Mouse (Mus musculus) C2C12 (cell line): ENCODE results near the gene 1700123O20Rik. TPM values are rescaled to one million over a fixed set of nuclear protein-coding genes. Genes with fewer than 3 reads are reported as not detected.

Source experiments
- H3K27me3 ChIP-seq: one replicate; pipeline ENCODE4 v1.6.1; 2011; ENCODE audit not compliant: control insufficient read depth, insufficient read depth, insufficient read length
- H3K36me3 ChIP-seq: one replicate; pipeline ENCODE4 v1.6.1; 2011; ENCODE audit not compliant: control insufficient read depth, insufficient read depth
- H3K4me3 ChIP-seq: one replicate; pipeline ENCODE4 v1.5.1; 2011; ENCODE audit warnings: mild to moderate bottlenecking, control low read depth; ENCODE audit not compliant: poor library complexity, insufficient read depth, severe bottlenecking
- H3K79me2 ChIP-seq: one replicate; pipeline ENCODE4 v1.6.1; 2011; ENCODE audit not compliant: control insufficient read depth, insufficient read depth
- H3K79me3 ChIP-seq: one replicate; pipeline ENCODE4 v1.6.1; 2011; ENCODE audit warnings: low read depth, control low read depth
- H3ac ChIP-seq: one replicate; pipeline ENCODE3; 2011; ENCODE audit warnings: low read depth; ENCODE audit not compliant: control insufficient read depth, insufficient read length
- CEBPB ChIP-seq: IDR thresholded peaks from one replicate; pipeline ENCODE4 v1.6.1; 2011; ENCODE audit warnings: low read depth, mild to moderate bottlenecking, control low read depth, moderate library complexity
- CTCF ChIP-seq: IDR thresholded peaks from one replicate; pipeline ENCODE4 v1.5.1; 2011; ENCODE audit not compliant: control insufficient read depth, insufficient read depth, insufficient read length
- FOSL1 ChIP-seq: IDR thresholded peaks from one replicate; pipeline ENCODE4 v1.8.0; 2011; ENCODE audit warnings: mild to moderate bottlenecking, low read length; ENCODE audit not compliant: poor library complexity, insufficient read depth, severe bottlenecking
- MAX ChIP-seq: IDR thresholded peaks from one replicate; pipeline ENCODE4 v1.6.1; 2011; ENCODE audit warnings: mild to moderate bottlenecking, control low read depth
- MYOD1 ChIP-seq: IDR thresholded peaks from one replicate; pipeline ENCODE4 v1.6.1; 2011; ENCODE audit warnings: low read depth; ENCODE audit not compliant: control insufficient read depth, insufficient read length
- MYOG ChIP-seq: IDR thresholded peaks from one replicate; pipeline ENCODE4 v1.6.1; 2011; ENCODE audit not compliant: control insufficient read depth, insufficient read length; ENCODE audit errors: extremely low read depth
- USF1 ChIP-seq: IDR thresholded peaks from one replicate; pipeline ENCODE4 v1.6.1; 2011; ENCODE audit warnings: low read depth, mild to moderate bottlenecking, control low read depth, moderate library complexity
- polyA plus RNA-seq: library from polyadenylated mRNA; unstranded; fragments of >200 nt; fragmentation: generic; extraction: Trizol; gene quantifications from one replicate; pipeline ENCODE4 v1.2.1, GENCODE M21; 2012; ENCODE audit warnings: missing spikeins

Gene 1700123O20Rik
- polyA plus RNA-seq, 1 experiment: 40.0 TPM

DNA sequence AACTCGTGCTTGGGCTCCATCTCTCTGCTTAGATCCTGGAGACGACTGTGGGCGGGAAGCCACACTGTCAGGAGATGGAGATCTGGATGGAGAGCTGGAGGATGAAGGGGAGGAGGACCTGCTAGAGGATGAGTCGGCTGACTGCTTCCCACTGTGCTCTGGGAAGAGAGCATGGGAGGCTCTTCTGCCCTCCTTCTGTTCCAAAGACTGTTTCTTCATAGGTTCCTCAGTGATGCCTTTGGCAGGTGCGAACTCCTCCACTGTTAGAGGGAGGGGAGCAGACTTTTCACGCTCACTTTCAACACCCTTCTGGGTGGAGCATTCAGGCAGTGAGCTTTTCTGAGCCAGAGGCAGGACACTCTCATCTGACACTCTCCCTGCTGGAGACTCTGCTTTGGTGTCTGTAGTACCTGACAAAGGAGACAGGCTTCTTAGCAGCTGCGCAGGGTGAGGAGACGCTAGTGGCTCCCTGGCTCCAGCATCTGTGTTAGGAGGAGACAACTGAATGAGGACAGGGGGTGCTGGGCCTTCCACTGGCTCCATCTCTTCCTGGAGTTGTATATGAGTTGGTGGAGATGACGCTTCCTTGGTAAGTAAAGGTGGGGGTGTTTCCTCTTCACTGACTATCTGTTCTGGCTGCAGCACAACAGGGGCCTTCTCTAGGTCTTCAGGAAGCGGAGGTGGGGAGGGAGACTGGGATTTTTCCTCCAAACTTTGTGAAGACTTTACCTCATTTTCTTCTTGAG lies 21.4 kb upstream of the 1700123O20Rik start:
- Histone ChIP-seq H3K79me2 (no peaks in the 10 kb centered on the region), H3K27me3 (no peaks in the 10 kb centered on the region), H3K79me3 (no peaks in the 10 kb centered on the region), H3K36me3 (peaks cover 77% of the 10 kb centered on the region), H3ac (no peak overlapping the region), H3K4me3 (no peak overlapping the region)
- TF ChIP-seq MAX (no peak), MYOD1 (no peak), USF1 (no peak), FOSL1 (no peak), CEBPB (no peak), MYOG (no peak), CTCF (no peak)

DNA sequence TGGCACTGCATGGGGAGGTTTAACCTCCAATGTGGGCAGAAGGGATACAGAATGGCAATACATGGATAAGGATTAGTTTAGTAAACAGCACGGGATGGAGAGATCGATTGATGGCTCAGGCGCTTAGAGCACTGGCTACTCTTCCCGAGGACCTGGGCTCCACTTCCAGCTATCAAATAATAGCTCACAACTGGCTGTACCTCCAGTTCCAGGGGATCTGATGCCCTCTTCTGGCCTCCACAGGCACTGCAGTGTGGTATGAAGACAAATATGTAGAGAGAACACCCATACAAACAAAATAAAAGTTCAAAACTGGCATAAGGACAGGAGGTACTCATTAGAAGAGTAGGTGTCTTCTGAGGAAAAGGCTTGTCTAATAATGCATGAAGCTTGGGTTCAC lies 16.6 kb upstream of the 1700123O20Rik start:
- TF ChIP-seq MYOD1: no peak
- TF ChIP-seq CEBPB: no peak
- TF ChIP-seq USF1: no peak
- no peak for TF ChIP-seq FOSL1
- no peak for TF ChIP-seq MAX
- TF ChIP-seq MYOG: no peak
- TF ChIP-seq CTCF: no peak

GRCm38 (mm10) chr14:54674317-54674716 lies 11.7 kb upstream of the 1700123O20Rik start:
- Histone ChIP-seq H3ac (no peak overlapping the region), H3K36me3 (peaks cover 63% of the 10 kb centered on the region), H3K79me2 (no peaks in the 10 kb centered on the region), H3K79me3 (peaks cover 6% of the 10 kb centered on the region), H3K27me3 (no peaks in the 10 kb centered on the region), H3K4me3 (no peak overlapping the region)
- TF ChIP-seq MAX (no peak), MYOD1 (no peak), USF1 (no peak), CEBPB (no peak), MYOG (no peak), FOSL1 (no peak)

More for the DNA sequence above, 16.6 kb upstream of the 1700123O20Rik start:
- Histone ChIP-seq H3K79me2 (no peaks in the 10 kb centered on the region), H3K4me3 (no peak overlapping the region), H3ac (no peak overlapping the region), H3K36me3 (peaks cover 53% of the 10 kb centered on the region), H3K27me3 (no peaks in the 10 kb centered on the region), H3K79me3 (peaks cover 3% of the 10 kb centered on the region)

DNA sequence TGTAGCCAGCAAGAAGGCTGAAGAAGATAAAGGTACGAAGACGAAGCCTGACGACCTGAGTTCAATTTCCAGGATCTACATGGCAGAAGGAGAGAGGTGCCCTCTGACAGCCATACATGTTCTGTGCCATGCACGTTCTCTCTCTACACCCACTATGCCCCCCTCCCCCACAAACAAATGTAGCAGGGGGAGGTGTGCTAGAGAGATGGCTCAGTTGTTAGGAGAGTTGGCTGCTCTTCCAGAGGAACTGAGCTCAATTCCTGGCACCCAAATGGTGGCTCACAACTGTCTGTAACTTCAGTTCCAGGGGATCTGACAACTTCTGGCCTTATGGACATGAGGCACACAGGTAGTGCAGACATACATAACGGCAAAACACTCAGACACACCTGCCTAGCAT lies 9.7 kb upstream of the 1700123O20Rik start:
- Histone ChIP-seq H3K4me3 (no peak overlapping the region), H3K79me2 (peaks cover 13% of the 10 kb centered on the region), H3K79me3 (peaks cover 11% of the 10 kb centered on the region), H3ac (no peak overlapping the region), H3K27me3 (no peaks in the 10 kb centered on the region), H3K36me3 (peaks cover 59% of the 10 kb centered on the region)
- TF ChIP-seq FOSL1 (no peak), MYOG (no peak), USF1 (no peak)

DNA sequence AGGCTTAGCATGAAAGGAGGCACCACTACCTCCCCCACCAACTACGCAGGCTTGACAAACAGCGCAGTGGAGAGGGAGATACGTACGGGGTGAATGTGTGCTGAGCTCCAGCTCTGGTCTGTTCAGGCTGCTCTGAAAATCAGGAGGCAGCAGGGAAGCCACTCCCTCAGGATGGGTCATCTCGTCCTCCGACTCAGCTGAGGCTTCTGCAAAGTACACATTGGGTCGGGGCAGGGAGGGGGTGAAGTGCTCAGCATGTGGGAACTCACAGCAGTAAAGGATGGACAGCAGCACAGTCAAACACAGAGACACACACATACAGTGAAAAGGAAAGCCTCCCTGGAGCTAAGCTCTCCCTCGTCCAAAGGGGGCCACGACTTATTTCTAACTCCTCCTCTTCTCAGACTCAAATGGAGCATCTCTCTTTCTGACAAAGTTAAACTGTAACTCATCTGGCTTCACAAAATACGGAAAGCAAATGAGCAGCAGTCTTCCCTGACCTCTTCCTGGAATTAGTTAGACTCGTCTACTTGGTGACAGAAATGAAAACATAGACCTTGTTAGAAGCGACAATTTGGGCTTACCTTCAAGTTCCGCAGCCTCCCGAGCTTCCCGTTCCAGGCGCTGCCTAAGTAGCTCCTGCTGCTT lies 7.2 kb upstream of the 1700123O20Rik start:
- TF ChIP-seq MYOD1: no peak
- no peak for TF ChIP-seq CTCF
- no peak for TF ChIP-seq FOSL1
- TF ChIP-seq CEBPB: no peak
- no peak for TF ChIP-seq USF1
- no peak for TF ChIP-seq MAX
- TF ChIP-seq MYOG: no peak
- H3K27me3 ChIP-seq: no peaks in the 10 kb centered on the region
- H3K4me3 ChIP-seq: no peak overlapping the region
- peaks cover 38% of the 10 kb centered on the region for H3K79me2 ChIP-seq
- no peak overlapping the region for H3ac ChIP-seq
- H3K36me3 ChIP-seq: peaks cover 67% of the 10 kb centered on the region
- H3K79me3 ChIP-seq: peaks cover 29% of the 10 kb centered on the region
